Mouse (Mus musculus) gastrocnemius, postnatal 14 days (tissue): ENCODE measurements at regions not wholly inside any gene's neighbourhood (a gene's known extent, or its start where the extent isn't known, plus 50 kb on each side); places are given as distances from the start of the nearest gene placed in this dataset.

Experiments used
- DNase-seq: peaks from one replicate; pipeline ENCODE4 v3.0.0; 2021; ENCODE audit warnings: mixed read lengths
- intact Hi-C: fragments of 180-260 bp; cut with DNase I; formaldehyde crosslinking; loops from one replicate; pipeline ENCODE4 v1.15.1; 2025; ENCODE audit warnings: low total_unique reads

GRCm38 (mm10) chr19:6598186-6598585 is 55.4 kb upstream of the Slc22a12 start:
- DNase-seq, result no peak
- intact Hi-C loops, result no loop called here

GRCm38 (mm10) chr19:6595801-6596200 is 53.0 kb upstream of the Slc22a12 start:
- intact Hi-C loops, result no loop called here

More at GRCm38 (mm10) chr19:6595801-6596200, 53.0 kb upstream of the Slc22a12 start:
- no peak for DNase-seq
